Mouse (Mus musculus): ENCODE data around the gene Plekha6. TPM values are rescaled to one million over a fixed set of nuclear protein-coding genes. Genes with fewer than 3 reads are reported as not detected.

Plekha6 gene
- polyA plus RNA-seq, 1 experiment = 2.1 TPM

DNA sequence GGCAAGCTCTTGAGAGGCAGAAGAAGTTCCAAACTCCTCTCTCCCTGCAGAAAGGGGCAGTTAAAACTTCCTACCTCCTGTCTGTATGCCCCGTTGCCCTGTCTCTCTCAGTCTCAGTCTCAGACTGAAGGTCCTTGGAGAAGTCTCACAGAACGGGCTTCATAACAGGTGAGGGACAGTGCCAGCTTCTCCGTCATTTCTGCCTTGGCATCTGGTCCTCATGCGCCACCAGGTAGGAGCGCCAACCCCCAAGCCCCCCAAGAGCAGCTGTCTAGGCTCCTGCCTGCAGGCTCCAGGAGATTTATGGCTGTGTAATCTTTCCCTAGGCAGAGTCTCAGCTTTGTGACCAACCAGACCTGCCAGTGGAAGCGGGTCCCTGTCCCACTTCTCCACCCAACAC, 86.8 kb downstream of the Plekha6 start:
- 85% methylated on average over 6 of the region's 6 CpGs for WGBS
- Histone ChIP-seq H3K4me1 (ENCODE audit: control insufficient read depth, insufficient read depth, low read length) (peaks cover under 1% of the 10 kb centered on the region), H3K4me3 (replicated peaks; ENCODE audit: control insufficient read depth, low read depth, low read length) (no peak overlapping the region), H3K27ac (ENCODE audit: control insufficient read depth, insufficient read depth, low read depth, low read length, poor library complexity) (no peak overlapping the region)
- TF ChIP-seq CTCF (IDR thresholded peaks at IDR 0.05; ENCODE audit: control insufficient read depth, insufficient read depth, low read length) (no peak), POLR2A (IDR thresholded peaks at IDR 0.05; ENCODE audit: borderline replicate concordance, control insufficient read depth, low read depth, low read length) (no peak)

DNA sequence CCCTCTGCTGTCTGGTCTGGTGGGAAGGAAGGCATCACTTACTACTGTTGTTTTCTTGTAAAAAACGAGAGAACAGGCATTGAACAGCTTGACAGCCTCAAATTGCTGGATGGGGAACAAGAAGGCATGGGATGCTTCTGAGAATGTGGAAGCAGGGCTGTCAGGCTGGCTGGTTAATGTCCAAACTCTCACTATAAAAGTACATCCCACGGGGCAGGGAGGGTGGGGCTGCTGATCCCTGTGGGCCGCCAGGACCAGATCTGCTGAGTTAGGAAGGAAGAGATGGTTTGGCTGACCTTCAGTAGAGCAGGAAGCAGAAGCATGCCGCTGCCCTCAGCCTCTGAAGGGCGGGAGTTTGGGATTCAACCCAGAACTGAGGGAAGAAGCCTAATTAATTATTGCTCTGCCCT, 87.6 kb downstream of the Plekha6 start:
- no peaks in the 10 kb centered on the region for H3K4me1 ChIP-seq (ENCODE audit: control insufficient read depth, insufficient read depth, low read length)
- no peak overlapping the region for H3K27ac ChIP-seq (ENCODE audit: control insufficient read depth, insufficient read depth, low read depth, low read length, poor library complexity)
- TF ChIP-seq CTCF (IDR thresholded peaks at IDR 0.05; ENCODE audit: control insufficient read depth, insufficient read depth, low read length) = no peak
- no peak for TF ChIP-seq POLR2A (IDR thresholded peaks at IDR 0.05; ENCODE audit: borderline replicate concordance, control insufficient read depth, low read depth, low read length)
- WGBS = 37% methylated on average over 5 of the region's 5 CpGs
- no peak overlapping the region for H3K4me3 ChIP-seq (replicated peaks; ENCODE audit: control insufficient read depth, low read depth, low read length)

DNA sequence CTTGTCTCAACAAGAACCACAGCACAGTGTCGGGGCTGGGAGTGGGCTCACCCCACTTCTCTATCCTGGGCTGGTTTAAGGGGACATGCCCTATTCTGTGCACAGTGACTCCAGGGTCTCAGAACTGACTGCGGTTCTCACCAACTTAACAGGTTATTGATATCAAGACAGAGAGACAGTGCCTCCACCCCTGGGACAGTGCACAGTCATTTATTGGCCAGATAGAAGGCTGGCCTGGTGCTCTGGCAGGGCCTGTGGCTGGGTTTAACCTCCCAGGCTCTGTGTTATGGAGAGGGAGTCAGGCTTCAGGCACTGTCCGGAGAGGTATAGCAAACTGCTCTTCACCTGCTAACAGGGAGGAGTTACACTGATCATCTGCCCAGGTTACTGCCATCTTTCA, 88.2 kb downstream of the Plekha6 start:
- WGBS = 69% methylated on average over 3 of the region's 3 CpGs
- Histone ChIP-seq H3K4me3 (replicated peaks; ENCODE audit: control insufficient read depth, low read depth, low read length) (no peak overlapping the region), H3K4me1 (ENCODE audit: control insufficient read depth, insufficient read depth, low read length) (no peaks in the 10 kb centered on the region), H3K27ac (ENCODE audit: control insufficient read depth, insufficient read depth, low read depth, low read length, poor library complexity) (no peak overlapping the region)
- TF ChIP-seq CTCF (IDR thresholded peaks at IDR 0.05; ENCODE audit: control insufficient read depth, insufficient read depth, low read length) = no peak
- TF ChIP-seq POLR2A (IDR thresholded peaks at IDR 0.05; ENCODE audit: borderline replicate concordance, control insufficient read depth, low read depth, low read length) = no peak

DNA sequence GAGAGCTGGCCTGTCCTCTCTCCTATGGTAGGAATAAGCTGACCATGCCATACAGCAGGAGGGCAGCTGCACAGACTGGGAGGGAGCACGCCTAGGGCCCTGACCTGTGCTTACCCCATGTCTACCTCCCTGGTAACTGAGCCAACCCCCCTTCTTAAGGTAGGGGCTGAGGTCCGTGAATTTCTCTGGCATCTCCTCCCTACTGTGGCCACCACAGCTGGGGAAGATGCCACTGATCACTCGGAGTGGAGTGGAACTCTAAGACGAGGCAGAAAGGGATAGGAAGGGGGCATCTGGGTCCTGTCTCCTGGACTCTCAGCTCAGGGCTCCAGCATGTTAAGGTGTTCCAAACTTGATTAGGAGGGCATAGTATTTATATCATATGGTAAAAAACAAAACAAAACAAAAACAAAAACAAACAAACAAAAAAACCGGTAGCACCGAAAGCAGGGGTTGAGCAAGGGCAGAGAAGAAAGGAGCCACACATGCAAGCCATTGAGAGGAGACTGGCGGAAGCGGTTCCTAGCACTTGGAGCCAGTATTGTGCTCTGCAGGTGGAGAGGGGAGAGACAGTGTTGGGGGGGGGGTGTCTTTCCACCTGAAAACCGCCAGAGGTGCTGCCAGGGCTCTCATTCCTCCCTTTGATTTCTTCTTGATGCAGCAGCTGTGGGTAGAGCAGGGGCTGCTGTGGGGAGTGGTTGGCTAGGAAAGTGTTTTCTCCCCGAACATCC, 89.0 kb downstream of the Plekha6 start:
- Histone ChIP-seq H3K27ac (ENCODE audit: control insufficient read depth, insufficient read depth, low read depth, low read length, poor library complexity) (no peak overlapping the region), H3K4me1 (ENCODE audit: control insufficient read depth, insufficient read depth, low read length) (no peaks in the 10 kb centered on the region), H3K4me3 (replicated peaks; ENCODE audit: control insufficient read depth, low read depth, low read length) (no peak overlapping the region)
- TF ChIP-seq POLR2A (IDR thresholded peaks at IDR 0.05; ENCODE audit: borderline replicate concordance, control insufficient read depth, low read depth, low read length) = no peak
- TF ChIP-seq CTCF (IDR thresholded peaks at IDR 0.05; ENCODE audit: control insufficient read depth, insufficient read depth, low read length) = no peak
- 78% methylated on average over 10 of the region's 10 CpGs for WGBS

DNA sequence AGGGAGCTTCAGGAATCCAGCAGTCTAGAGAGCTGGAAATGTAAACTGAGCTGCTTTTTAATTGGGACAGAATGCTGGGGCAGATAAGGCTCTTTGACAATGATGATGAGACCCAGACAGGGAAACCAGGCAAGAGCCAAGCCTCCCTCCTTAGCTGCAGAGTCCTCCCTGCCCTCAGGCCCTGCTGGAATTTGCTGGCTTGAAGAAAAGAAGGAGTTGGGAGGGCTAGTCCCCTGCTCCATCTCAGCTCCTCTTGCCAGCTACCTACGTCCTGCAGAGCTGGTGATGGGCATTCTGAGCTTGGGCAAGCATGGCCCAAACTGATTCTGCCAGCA, 89.5 kb downstream of the Plekha6 start:
- TF ChIP-seq CTCF (IDR thresholded peaks at IDR 0.05; ENCODE audit: control insufficient read depth, insufficient read depth, low read length) (no peak), POLR2A (IDR thresholded peaks at IDR 0.05; ENCODE audit: borderline replicate concordance, control insufficient read depth, low read depth, low read length) (no peak)
- WGBS = 85% methylated on average over 1 of the region's 1 CpGs
- H3K4me1 ChIP-seq (ENCODE audit: control insufficient read depth, insufficient read depth, low read length) = no peaks in the 10 kb centered on the region
- no peak overlapping the region for H3K27ac ChIP-seq (ENCODE audit: control insufficient read depth, insufficient read depth, low read depth, low read length, poor library complexity)
- no peak overlapping the region for H3K4me3 ChIP-seq (replicated peaks; ENCODE audit: control insufficient read depth, low read depth, low read length)

DNA sequence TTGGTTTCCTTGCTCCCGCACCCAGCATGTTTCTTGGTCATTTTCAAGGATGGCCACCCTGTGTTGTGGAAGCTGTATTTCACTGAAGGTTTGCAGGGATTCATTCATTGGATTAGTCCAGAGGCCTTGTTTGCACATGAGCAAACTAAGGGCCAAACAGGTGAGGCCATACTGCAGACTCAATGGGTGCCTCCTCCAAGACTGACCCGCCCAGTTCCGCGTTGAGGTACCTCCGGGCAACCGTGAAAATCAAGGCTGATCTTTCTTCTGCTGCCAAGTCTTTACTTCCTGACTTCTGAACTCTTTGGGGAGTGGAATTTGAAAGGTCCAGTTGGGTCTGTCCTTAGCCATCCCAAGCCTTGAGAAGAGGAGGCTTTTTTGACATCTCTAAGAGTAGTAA, 90.2 kb downstream of the Plekha6 start:
- Histone ChIP-seq H3K27ac (ENCODE audit: control insufficient read depth, insufficient read depth, low read depth, low read length, poor library complexity) (no peak overlapping the region), H3K4me1 (ENCODE audit: control insufficient read depth, insufficient read depth, low read length) (no peaks in the 10 kb centered on the region), H3K4me3 (replicated peaks; ENCODE audit: control insufficient read depth, low read depth, low read length) (no peak overlapping the region)
- 54% methylated on average over 6 of the region's 6 CpGs for WGBS
- TF ChIP-seq POLR2A (IDR thresholded peaks at IDR 0.05; ENCODE audit: borderline replicate concordance, control insufficient read depth, low read depth, low read length) (no peak), CTCF (IDR thresholded peaks at IDR 0.05; ENCODE audit: control insufficient read depth, insufficient read depth, low read length) (no peak)

DNA sequence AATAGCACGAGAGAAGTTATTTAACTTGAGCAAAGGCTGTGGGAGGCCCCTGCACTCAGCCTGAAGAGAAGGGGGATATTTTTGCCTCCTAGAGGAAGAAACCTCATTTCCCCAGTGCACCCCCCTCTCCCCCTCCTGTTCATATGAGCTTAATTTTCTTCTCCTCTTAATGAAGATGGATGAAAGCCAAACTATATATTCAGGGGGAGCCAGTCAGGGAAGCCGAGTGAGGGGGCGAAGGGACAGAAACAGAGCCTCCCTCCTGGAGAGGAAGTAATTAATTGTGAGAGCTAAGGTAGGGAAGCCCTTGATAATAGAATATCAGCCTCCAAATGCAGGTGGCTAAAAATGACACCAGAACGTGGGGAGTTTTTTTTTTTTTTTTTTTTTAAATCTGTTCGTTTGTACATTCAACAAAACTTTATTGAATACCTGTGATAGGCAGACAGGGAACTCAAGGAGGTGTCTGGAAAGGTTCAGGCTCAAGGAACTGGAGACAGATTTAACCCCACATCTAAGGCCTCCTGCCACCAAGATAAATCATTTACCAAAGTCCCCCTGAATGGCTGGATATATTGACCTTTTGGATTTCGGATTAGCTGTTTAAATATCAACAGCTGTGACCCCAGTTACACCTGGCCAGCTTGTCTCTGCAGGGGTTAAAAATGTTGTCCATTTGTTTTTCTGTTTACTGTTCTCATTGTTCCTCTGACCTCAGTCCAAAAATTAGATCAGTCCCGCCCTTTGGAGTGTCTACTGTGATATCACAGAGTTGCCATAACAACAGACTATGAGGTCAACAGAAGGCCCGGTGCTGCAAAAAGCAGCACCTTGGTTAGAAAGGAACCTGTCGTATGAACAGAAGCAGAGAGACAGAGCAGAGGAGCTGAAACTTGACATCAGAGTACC, 91.1 kb downstream of the Plekha6 start:
- no peak for TF ChIP-seq CTCF (IDR thresholded peaks at IDR 0.05; ENCODE audit: control insufficient read depth, insufficient read depth, low read length)
- no peak overlapping the region for H3K27ac ChIP-seq (ENCODE audit: control insufficient read depth, insufficient read depth, low read depth, low read length, poor library complexity)
- no peaks in the 10 kb centered on the region for H3K4me1 ChIP-seq (ENCODE audit: control insufficient read depth, insufficient read depth, low read length)
- H3K4me3 ChIP-seq (replicated peaks; ENCODE audit: control insufficient read depth, low read depth, low read length) = no peak overlapping the region
- WGBS = 39% methylated on average over 9 of the region's 9 CpGs

DNA sequence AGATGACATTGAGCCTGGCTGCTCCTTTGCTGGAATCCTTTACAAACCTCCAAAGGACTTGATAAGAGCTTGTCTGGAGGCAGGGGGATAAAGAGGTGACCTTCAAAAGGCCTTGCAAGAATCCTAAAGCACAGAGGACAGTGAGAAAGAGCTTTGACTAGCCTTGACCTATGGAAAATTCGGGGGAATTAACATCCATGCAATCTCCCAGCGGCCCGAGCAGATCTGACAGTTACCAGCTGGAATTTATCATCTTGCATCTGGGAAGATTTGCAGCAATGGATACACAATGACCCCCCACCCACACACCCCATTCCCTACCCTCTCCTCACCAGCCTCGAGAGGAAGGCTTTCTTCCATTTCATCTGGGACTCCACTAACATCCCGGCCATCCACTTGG, 91.8 kb downstream of the Plekha6 start:
- WGBS = 78% methylated on average over 5 of the region's 5 CpGs
- Histone ChIP-seq H3K4me1 (ENCODE audit: control insufficient read depth, insufficient read depth, low read length) (no peaks in the 10 kb centered on the region), H3K4me3 (replicated peaks; ENCODE audit: control insufficient read depth, low read depth, low read length) (no peak overlapping the region), H3K27ac (ENCODE audit: control insufficient read depth, insufficient read depth, low read depth, low read length, poor library complexity) (no peak overlapping the region)
- no peak for TF ChIP-seq POLR2A (IDR thresholded peaks at IDR 0.05; ENCODE audit: borderline replicate concordance, control insufficient read depth, low read depth, low read length)
- TF ChIP-seq CTCF (IDR thresholded peaks at IDR 0.05; ENCODE audit: control insufficient read depth, insufficient read depth, low read length) = no peak
